Mouse (Mus musculus) forebrain, embryonic 14.5 days (tissue): Measurements from ENCODE around the gene Fkbp5. TPM values are rescaled to one million over a fixed set of nuclear protein-coding genes. Genes with fewer than 3 reads are reported as not detected.
A peak's percentile ranks its signal among the peaks of the same experiment; 100 is the strongest.
"Not testable (repeated sequence)": the region's sequence is repeated elsewhere in the genome, so short reads cannot be mapped to it uniquely, and the experiment has no call there.

Source experiments
- ATAC-seq: fragments of 200-750 bp; cut with Nextera tagmentation; 2 replicates; pipeline ENCODE4 v1.8.0; 2017; ENCODE audit warnings: mild to moderate bottlenecking, moderate library complexity
- DNase-seq: peaks from one replicate; pipeline ENCODE4 v3.0.0-alpha.2; 2015; ENCODE audit warnings: low spot score
- H3K27ac ChIP-seq: fragments of 300-500 bp; sonication (generic); 2 replicates; pipeline ENCODE4 v1.5.1; 2014; ENCODE audit warnings: low read depth, mild to moderate bottlenecking, control low read depth, low read length, moderate library complexity
- H3K27me3 ChIP-seq: fragments of 300-500 bp; sonication (generic); replicated peaks from 2 replicates; pipeline ENCODE4 v1.6.1; 2014; ENCODE audit warnings: low read length, control low read depth, mixed read lengths; ENCODE audit not compliant: control insufficient read depth, insufficient read depth
- H3K36me3 ChIP-seq: fragments of 300-500 bp; sonication (generic); 2 replicates; pipeline ENCODE4 v1.6.1; 2014; ENCODE audit warnings: low read length, control low read depth; ENCODE audit not compliant: control insufficient read depth, insufficient read depth
- H3K4me1 ChIP-seq: fragments of 300-500 bp; sonication (generic); 2 replicates; pipeline ENCODE4 v1.6.1; 2014; ENCODE audit warnings: antibody characterized with exemption, low read length, control low read depth; ENCODE audit not compliant: control insufficient read depth, insufficient read depth
- H3K4me2 ChIP-seq: fragments of 300-500 bp; sonication (generic); 2 replicates; pipeline ENCODE4 v1.6.1; 2014; ENCODE audit warnings: mild to moderate bottlenecking, control low read depth, low read length
- H3K4me3 ChIP-seq: fragments of 300-500 bp; sonication (generic); 2 replicates; pipeline ENCODE4 v1.5.1; 2014; ENCODE audit warnings: low read depth, low read length, control low read depth
- H3K9ac ChIP-seq: fragments of 300-500 bp; sonication (generic); 2 replicates; pipeline ENCODE4 v1.6.1; 2014; ENCODE audit warnings: mild to moderate bottlenecking, low read length, control low read depth, moderate library complexity
- H3K9me3 ChIP-seq: fragments of 300-500 bp; sonication (generic); replicated peaks from 2 replicates; pipeline ENCODE4 v1.6.1; 2016; ENCODE audit warnings: low read length, control low read depth, mixed read lengths; ENCODE audit not compliant: control insufficient read depth
- WGBS: fragments of 180-500 bp; shearing (Covaris S2); extraction: QIAGEN DNeasy Blood & Tissue Kit; methylation state at CpG from one replicate; pipeline ENCODE4 v1.1.7; 2014; 5-methylcytosine and 5-hydroxymethylcytosine counted together
- polyA plus RNA-seq: library from polyadenylated mRNA; unstranded; fragments of >200 nt; fragmentation: Nextera tagmentation; extraction: Ambion mirVana; gene quantifications from 2 replicates; pipeline ENCODE4 v1.2.1, GENCODE M21; 2014

Fkbp5 gene
- polyA plus RNA-seq, 1 experiment from 2014 or later = 11.7 TPM

DNA sequence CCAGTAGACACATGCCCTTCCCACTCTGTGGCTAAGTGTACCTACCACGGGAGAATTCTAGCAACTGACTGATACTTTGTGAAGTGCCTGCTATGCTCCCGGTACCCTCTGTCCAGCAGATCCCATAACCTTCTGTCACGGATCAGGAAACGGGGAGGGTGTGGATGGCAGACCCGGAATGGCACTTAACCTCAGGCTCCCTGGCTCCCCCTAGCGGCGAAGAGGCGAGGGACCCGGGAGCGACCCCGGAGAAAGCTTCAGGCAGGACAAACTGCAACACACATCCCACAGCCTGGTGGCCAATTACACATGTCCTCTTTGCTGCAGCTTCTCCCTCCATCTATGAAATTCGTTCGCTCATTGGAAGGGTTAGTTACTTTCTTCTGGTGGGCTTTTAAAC, 148.9 kb downstream of the Fkbp5 start:
- Histone ChIP-seq H3K27me3 (peaks cover 21% of the 10 kb centered on the region), H3K4me2 (no peak overlapping the region), H3K9me3 (no peaks in the 10 kb centered on the region), H3K9ac (no peak overlapping the region), H3K36me3 (no peaks in the 10 kb centered on the region), H3K27ac (no peak overlapping the region), H3K4me1 (no peaks in the 10 kb centered on the region), H3K4me3 (no peak overlapping the region)
- DNase-seq = peak; percentile 47
- WGBS = 5% methylated on average over 13 of the region's 13 CpGs
- ATAC-seq = no peak

DNA sequence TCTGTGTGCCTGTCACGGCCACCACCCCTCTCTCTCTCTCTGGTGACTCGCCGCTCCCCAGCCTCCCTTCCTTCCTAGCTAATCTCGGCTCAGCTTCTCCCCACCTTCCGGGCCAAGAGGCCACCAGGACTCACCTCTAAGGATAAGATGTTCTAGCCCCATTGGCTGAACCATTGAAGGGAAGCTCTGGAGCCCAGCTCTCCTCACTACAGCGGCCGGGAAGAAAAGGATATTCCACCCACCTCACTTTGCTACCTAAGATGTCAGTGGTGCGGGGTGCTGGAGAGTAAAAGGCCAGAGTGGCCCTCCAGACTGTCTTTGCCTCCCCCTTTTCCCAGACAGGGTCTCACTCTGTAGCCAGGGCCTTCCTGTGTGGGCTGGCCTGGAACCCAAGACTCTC, 152.2 kb downstream of the Fkbp5 start, which contains the start of gene Tulp1:
Tulp1 (minus strand) TSS at position 101 of the 400 bp plus-strand sequence.
- no peak for ATAC-seq
- no peak within 1 kb of the TSS for H3K9ac ChIP-seq
- peak within 1 kb of the TSS; percentile 23; the same call in 1 of the 2 replicates for H3K4me2 ChIP-seq
- peaks cover 5% of the 10 kb centered on the region; the same call in 1 of the 2 replicates for H3K4me1 ChIP-seq
- 0 out of 2 replicates have a peak within 1 kb of the TSS, but pooled peaks have one; percentile 0 for H3K4me3 ChIP-seq
- 19% methylated on average over 8 of the region's 8 CpGs for WGBS
- H3K27me3 ChIP-seq = peaks cover 39% of the 10 kb centered on the region
- no peaks in the 10 kb centered on the region for H3K9me3 ChIP-seq
- no peak within 1 kb of the TSS for H3K27ac ChIP-seq
- no peak for DNase-seq
- no peaks in the 10 kb centered on the region for H3K36me3 ChIP-seq

DNA sequence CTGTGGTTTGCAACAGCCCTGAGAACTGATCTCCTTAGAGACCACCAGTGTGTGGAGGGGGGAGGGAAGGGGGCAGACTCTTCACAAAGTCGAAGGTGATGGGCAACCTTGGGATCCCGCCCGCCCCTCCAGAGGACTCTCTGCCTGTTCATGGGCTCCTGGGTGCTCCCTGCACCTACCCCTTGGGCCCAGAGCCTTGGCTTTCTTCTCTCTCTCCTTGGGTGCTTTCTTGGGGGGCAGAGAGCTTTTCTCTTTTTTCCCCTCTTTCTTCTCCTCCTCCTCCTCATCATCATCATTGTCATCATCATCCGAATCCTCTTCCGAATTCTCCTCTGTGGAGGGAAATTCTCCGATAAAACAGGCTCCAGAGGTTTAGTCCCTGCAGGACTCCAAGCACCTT, 153.8 kb downstream of the Fkbp5 start:
- Histone ChIP-seq H3K36me3 (no peaks in the 10 kb centered on the region), H3K4me2 (no peak overlapping the region), H3K4me1 (peaks cover 5% of the 10 kb centered on the region; the same call in 1 of the 2 replicates), H3K9me3 (no peaks in the 10 kb centered on the region), H3K4me3 (no peak overlapping the region), H3K27me3 (peaks cover 43% of the 10 kb centered on the region), H3K9ac (no peak overlapping the region), H3K27ac (no peak overlapping the region)
- ATAC-seq = no peak
- no peak for DNase-seq
- 8% methylated on average over 6 of the region's 6 CpGs for WGBS

DNA sequence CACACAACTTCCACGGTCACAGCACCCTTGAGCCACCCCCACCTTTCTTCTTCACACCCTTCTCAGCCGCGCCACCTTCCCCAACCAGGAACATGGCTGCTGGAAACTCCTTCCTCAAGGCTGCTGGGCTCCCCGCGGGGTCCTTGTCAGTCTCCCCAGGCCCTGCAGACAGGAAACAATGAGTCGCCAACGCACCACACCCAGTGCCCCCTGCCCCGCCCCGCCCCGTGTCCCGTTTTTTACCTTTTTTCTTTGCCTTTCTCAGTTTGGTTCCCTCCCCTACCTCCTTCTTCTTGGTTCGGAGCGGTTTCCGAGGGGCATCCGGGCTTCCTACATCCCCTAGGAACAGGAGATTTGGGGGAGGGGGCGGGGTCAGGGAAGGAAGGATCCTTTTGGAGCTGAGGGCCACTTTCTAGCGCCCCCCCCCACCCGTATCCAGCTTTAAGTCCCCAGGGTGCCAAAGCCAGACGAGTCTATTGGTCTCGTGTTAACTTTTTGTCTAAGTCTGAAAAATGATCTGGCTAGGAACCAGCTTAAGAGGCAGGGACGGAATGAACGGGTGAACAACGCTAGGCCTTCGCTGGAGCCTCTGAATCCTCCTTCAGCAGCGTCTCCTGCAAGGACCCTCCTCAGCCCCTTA, 154.6 kb downstream of the Fkbp5 start:
- 4% methylated on average over 25 of the region's 25 CpGs for WGBS
- peak overlapping the region; percentile 35 for H3K9ac ChIP-seq

DNA sequence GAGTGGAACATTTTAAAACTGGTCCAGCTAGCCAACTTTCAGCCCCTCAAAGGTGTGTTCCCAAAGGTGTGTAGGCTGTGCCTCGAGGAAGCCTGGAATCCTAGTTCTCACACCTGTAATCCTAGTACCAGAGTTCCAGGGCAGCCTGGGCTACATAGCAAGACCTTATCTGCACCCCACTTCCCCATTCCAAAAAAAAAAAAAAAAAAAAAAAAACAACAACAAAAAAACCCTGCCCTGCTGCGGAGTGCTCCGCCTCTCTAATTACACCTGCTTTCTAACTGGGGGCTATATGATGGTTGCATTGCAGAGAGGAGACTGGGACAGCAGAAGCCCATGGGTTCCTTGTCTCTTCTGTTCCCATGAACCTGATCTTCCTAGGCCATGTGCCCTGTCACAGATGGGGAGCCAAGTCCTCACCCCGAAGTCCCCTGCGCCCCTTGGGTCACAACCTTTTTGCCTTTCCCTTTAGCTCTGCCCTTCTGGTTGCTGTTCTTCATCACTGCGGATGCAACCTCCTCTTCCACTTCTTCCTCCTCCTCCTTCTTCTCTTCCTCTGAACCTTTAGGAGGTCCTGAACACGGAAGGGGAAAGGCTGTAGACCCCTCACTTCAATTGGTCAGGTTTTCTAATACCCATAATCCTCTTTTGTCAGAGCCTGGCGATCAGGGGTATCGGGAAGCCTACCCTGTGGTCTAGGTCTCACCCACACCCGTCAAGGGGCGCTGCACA, 155.2 kb downstream of the Fkbp5 start:
- Histone ChIP-seq H3K27ac (no peak overlapping the region), H3K4me3 (peak overlapping the region; percentile 21), H3K27me3 (peaks cover 43% of the 10 kb centered on the region), H3K4me1 (peaks cover 5% of the 10 kb centered on the region; the same call in 1 of the 2 replicates), H3K4me2 (peak overlapping the region; percentile 45), H3K9ac (peak overlapping the region; percentile 35; the same call in 1 of the 2 replicates), H3K36me3 (no peaks in the 10 kb centered on the region), H3K9me3 (no peaks in the 10 kb centered on the region)
- WGBS = 34% methylated on average over 11 of the region's 11 CpGs
- DNase-seq (no peak), ATAC-seq (no peak)

More for the DNA sequence above, 154.6 kb downstream of the Fkbp5 start:
- H3K4me3 ChIP-seq = peak overlapping the region; percentile 21
- H3K36me3 ChIP-seq = no peaks in the 10 kb centered on the region
- no peak overlapping the region for H3K27ac ChIP-seq
- no peak for ATAC-seq
- DNase-seq = peak; percentile 16
- peaks cover 5% of the 10 kb centered on the region; the same call in 1 of the 2 replicates for H3K4me1 ChIP-seq
- H3K4me2 ChIP-seq = peak overlapping the region; percentile 45
- no peaks in the 10 kb centered on the region for H3K9me3 ChIP-seq
- H3K27me3 ChIP-seq = peaks cover 43% of the 10 kb centered on the region

DNA sequence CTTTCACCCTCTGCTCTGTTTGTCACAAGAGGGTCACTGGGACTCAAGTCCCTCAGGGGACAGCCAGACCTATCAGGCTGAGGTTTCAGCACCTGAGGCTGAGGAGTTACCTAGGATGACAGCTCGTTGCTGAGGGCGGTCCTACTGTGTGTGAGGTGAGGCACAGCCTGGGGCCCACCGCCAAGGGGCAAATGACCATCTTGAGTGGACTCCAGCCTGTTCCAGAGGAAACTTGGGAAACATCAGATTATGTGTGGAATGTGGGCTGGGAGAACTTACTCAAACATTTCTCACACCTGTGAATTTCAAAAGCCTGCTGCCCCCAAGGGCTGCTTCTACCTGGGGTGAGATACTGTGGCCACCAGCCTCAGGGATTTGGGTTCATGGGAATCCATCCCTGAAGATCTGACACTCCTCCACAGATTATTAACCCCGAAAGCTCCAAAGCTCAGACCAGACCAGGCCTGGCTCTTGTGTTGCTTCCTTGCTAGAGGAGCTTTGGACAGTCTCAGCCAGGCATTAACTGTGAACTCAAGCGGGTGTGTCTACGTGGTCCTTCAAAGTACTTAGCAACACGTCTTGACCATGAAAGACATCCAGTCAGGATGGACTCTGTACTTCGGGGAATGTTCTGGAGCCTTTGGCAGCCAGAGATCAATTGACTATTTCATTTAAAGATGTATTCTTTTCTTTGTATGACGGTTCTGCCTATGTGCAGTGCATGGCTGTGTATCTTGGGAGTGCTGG, 156.6 kb downstream of the Fkbp5 start:
- 81% methylated on average over 9 of the region's 9 CpGs for WGBS
- peaks cover 5% of the 10 kb centered on the region; the same call in 1 of the 2 replicates for H3K4me1 ChIP-seq

DNA sequence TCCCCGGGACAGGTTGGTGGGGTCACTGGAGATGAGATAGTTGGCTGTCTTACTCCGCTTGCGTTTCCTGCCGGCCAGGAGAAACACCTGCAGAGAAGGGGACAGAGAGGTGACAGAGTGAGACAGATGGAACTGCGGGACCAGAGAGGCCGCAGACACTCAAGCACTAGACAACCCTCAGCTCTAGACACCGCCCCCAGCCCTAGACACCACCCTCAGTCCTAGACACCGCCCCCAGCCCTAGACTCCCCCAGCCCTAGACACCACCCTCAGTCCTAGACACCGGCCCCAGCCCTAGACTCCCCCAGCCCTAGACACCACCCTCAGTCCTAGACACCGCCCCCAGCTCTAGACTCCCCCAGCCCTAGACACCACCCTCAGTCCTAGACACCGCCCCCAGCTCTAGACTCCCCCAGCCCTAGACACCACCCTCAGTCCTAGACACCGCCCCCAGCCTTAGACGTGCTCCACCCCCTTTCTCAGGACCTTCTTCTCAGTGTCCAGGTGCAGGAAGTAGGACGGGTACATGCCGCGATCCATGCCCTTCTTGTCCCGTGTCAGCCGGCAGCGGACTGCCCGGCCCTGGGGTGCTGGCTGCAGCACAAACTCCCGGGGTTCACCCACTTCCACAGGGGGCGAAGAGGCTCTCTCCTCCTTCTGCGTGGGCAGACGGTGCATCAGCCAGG, 158.6 kb downstream of the Fkbp5 start:
- WGBS = 17% methylated on average over 22 of the region's 24 CpGs
- not testable (repeated sequence) for H3K4me3 ChIP-seq, DNase-seq, H3K9me3 ChIP-seq, ATAC-seq, H3K4me1 ChIP-seq, H3K27ac ChIP-seq, H3K36me3 ChIP-seq, H3K9ac ChIP-seq, H3K4me2 ChIP-seq
- peaks cover 25% of the 10 kb centered on the region for H3K27me3 ChIP-seq

More for the DNA sequence above, 156.6 kb downstream of the Fkbp5 start:
- Histone ChIP-seq H3K4me2 (no peak overlapping the region), H3K27ac (no peak overlapping the region), H3K4me3 (no peak overlapping the region), H3K27me3 (peaks cover 43% of the 10 kb centered on the region), H3K9ac (no peak overlapping the region), H3K36me3 (no peaks in the 10 kb centered on the region), H3K9me3 (no peaks in the 10 kb centered on the region)
- ATAC-seq (no peak), DNase-seq (no peak)

DNA sequence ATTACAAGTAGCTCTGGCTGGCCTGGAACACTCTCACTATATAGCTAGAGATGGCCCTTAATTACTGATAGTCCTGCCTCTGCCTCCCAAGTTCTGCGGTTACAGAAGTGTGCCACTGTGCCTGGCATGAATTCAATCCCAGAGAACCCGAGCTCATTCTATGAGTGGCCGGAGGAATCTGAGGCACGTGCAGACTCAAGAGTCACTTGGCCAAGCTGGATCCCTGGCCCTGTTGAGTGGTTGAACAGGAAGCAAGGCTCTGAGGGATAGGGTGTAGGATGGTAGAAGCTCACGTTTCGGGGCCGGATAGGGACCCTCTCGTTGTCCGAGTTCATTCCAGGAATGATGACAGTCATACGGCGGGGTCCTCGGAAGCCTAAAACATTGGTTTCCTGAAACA, 161.5 kb downstream of the Fkbp5 start:
- Histone ChIP-seq H3K4me1 (0 out of 2 replicates have a peak, but pooled peaks cover 2% of the 10 kb centered on the region), H3K4me3 (no peak overlapping the region), H3K9me3 (no peaks in the 10 kb centered on the region), H3K36me3 (no peaks in the 10 kb centered on the region), H3K4me2 (no peak overlapping the region), H3K9ac (no peak overlapping the region), H3K27ac (no peak overlapping the region), H3K27me3 (peaks cover 14% of the 10 kb centered on the region; the same call in 1 of the 2 replicates)
- DNase-seq (no peak), ATAC-seq (no peak)
- WGBS = 87% methylated on average over 12 of the region's 12 CpGs
